In genomic region chr17:27925504-27925903, GRCm38 (mm10) we compare ENCODE assay signal across 13 mouse cellular contexts. TPM values are rescaled to one million over a fixed set of nuclear protein-coding genes. Genes with fewer than 3 reads are reported as not detected.
DNase-seq lines count a peak whose midpoint lies in the region; ATAC-seq and TF ChIP-seq lines count a peak whose summit lies in the region.
"Had no signal": no experiment of that assay in that cellular context is flagged by ENCODE, and none has a peak within 500 bp of the region (broad histone marks: within the 10 kb centered on the region; RNA-seq: fewer than 3 reads in every experiment).

No protein-coding gene starts in this region.

- WGBS in lung, embryonic 16.5 days: 45% methylated on average over 7 of the region's 7 CpGs

- H3K9me3 ChIP-seq in lung, embryonic 16.5 days (ENCODE audit: control insufficient read depth, low read length): no peaks in the 10 kb centered on the region
- H3K9me3 ChIP-seq: embryonic facial prominence, embryonic 12.5 days; forebrain, embryonic 12.5 days; hindbrain, embryonic 15.5 days had no signal

- no peak overlapping the region for H3K4me3 ChIP-seq in layer of hippocampus, adult 2 months
- no peak overlapping the region for H3K4me3 ChIP-seq in lung, embryonic 16.5 days (ENCODE audit: low read length)
- no peak overlapping the region for H3K4me3 ChIP-seq in left cerebral cortex, adult 2 months
- H3K4me3 ChIP-seq: embryonic facial prominence, embryonic 12.5 days; forebrain, embryonic 12.5 days; hindbrain, embryonic 15.5 days had no signal

- peak; percentile 49 for TF ChIP-seq CTCF in layer of hippocampus, adult 2 months (conservative IDR thresholded peaks at IDR 0.05)
- no peak; the same call in none of the 2 replicates for TF ChIP-seq CTCF in left cerebral cortex, adult 2 months (IDR thresholded peaks at IDR 0.05)

- H3K27me3 ChIP-seq in lung, embryonic 16.5 days (ENCODE audit: control insufficient read depth, insufficient read depth, low read depth, low read length): no peaks in the 10 kb centered on the region
- H3K27me3 ChIP-seq: embryonic facial prominence, embryonic 12.5 days; forebrain, embryonic 12.5 days; hindbrain, embryonic 15.5 days had no signal

- peaks cover 51% of the 10 kb centered on the region for H3K4me1 ChIP-seq in lung, embryonic 16.5 days (replicated peaks; ENCODE audit: control insufficient read depth, insufficient read depth, low read length)
- H3K4me1 ChIP-seq: embryonic facial prominence, embryonic 12.5 days had no signal

- ATAC-seq in granulocyte monocyte progenitor cell, adult 5-6 weeks (replicated peaks; ENCODE audit: poor library complexity, severe bottlenecking): peak; percentile 98
- ATAC-seq in lung, embryonic 16.5 days (ENCODE audit: low read depth): peak; percentile 75
- peak; percentile 90 for ATAC-seq in neutrophil, adult 5-6 weeks (ENCODE audit: extremely low read depth, insufficient number of reproducible peaks, low FRiP score, poor library complexity, severe bottlenecking)
- ATAC-seq: midbrain, embryonic 16.5 days had no signal

- no peak overlapping the region for H3K9ac ChIP-seq in lung, embryonic 16.5 days (ENCODE audit: low read length)
- H3K9ac ChIP-seq: embryonic facial prominence, embryonic 12.5 days; forebrain, embryonic 12.5 days; hindbrain, embryonic 15.5 days had no signal

- no peak overlapping the region for H3K27ac ChIP-seq in layer of hippocampus, adult 2 months
- H3K27ac ChIP-seq in lung, embryonic 16.5 days (ENCODE audit: low read length): peak overlapping the region; percentile 82
- H3K27ac ChIP-seq in left cerebral cortex, adult 2 months: no peak overlapping the region
- H3K27ac ChIP-seq: embryonic facial prominence, embryonic 12.5 days; forebrain, embryonic 12.5 days; hindbrain, embryonic 15.5 days had no signal

- no peak for DNase-seq in layer of hippocampus, adult 2 months (ENCODE audit: low spot score in 2 of 2)
- no peak for DNase-seq in layer of hippocampus, postnatal 36 days
- no peak for DNase-seq in adrenal gland, postnatal 36 days
- DNase-seq in left cerebral cortex, adult 2 months (ENCODE audit: extremely low spot score in 1 of 2, low spot score in 2 of 2): no peak
- no peak for DNase-seq in layer of hippocampus, postnatal 10 days (ENCODE audit: low spot score in 2 of 2)
- DNase-seq: adrenal gland, adult 8-10 months had no signal

- no peak overlapping the region for H3K4me2 ChIP-seq in lung, embryonic 16.5 days (ENCODE audit: low read depth, low read length)
- H3K4me2 ChIP-seq: embryonic facial prominence, embryonic 12.5 days; forebrain, embryonic 12.5 days; hindbrain, embryonic 15.5 days had no signal

- no peaks in the 10 kb centered on the region for H3K36me3 ChIP-seq in lung, embryonic 16.5 days (ENCODE audit: control insufficient read depth, insufficient read depth, low read length)
- H3K36me3 ChIP-seq: embryonic facial prominence, embryonic 12.5 days; forebrain, embryonic 12.5 days; hindbrain, embryonic 15.5 days had no signal

- intact Hi-C loops in left cerebral cortex, adult 2 months (cut with DNase I): no loop called here

RNA-seq across cellular contexts. Expression of gene Taf11, which starts 15.9 kb away (rescaled TPM):
- 10 to 100 TPM; 41.3 to 45.0 TPM for total RNA-seq in layer of hippocampus, adult 2 months (2021)
- total RNA-seq in layer of hippocampus, postnatal 36 days (2021): 10 to 100 TPM; 34.6 to 37.4 TPM
- 39.9 and 46.9 TPM in 2 replicates for total RNA-seq in granulocyte monocyte progenitor cell, adult 5-6 weeks (2014; fragmentation: Nextera tagmentation)
- 35.7 and 44.0 TPM in 2 replicates for total RNA-seq in granulocyte monocyte progenitor cell, adult 5-6 weeks (2017)
- 62.1 and 67.1 TPM in 2 replicates for polyA plus RNA-seq in lung, embryonic 16.5 days (2015; fragmentation: Nextera tagmentation; extraction: Ambion mirVana)
- total RNA-seq in neutrophil, adult 5-6 weeks (2017): 20.4 and 52.5 TPM in 2 replicates
- total RNA-seq in adrenal gland, postnatal 36 days (2021): 10 to 100 TPM; 29.5 to 31.4 TPM
- 10 to 100 TPM; 45.6 to 51.1 TPM for total RNA-seq in left cerebral cortex, adult 2 months (2021)
- total RNA-seq in layer of hippocampus, postnatal 10 days (2021): 10 to 100 TPM; 31.0 to 31.1 TPM

RNA-seq across cellular contexts. Expression of gene Anks1, which starts 16.4 kb away (rescaled TPM):
- 10 to 100 TPM; 35.6 to 42.0 TPM for total RNA-seq in layer of hippocampus, adult 2 months (2021)
- total RNA-seq in layer of hippocampus, postnatal 36 days (2021): 10 to 100 TPM; 39.9 to 40.4 TPM
- total RNA-seq in granulocyte monocyte progenitor cell, adult 5-6 weeks (2014; fragmentation: Nextera tagmentation): 49.0 and 66.4 TPM in 2 replicates
- 31.9 and 34.9 TPM in 2 replicates for total RNA-seq in granulocyte monocyte progenitor cell, adult 5-6 weeks (2017)
- polyA plus RNA-seq in lung, embryonic 16.5 days (2015; fragmentation: Nextera tagmentation; extraction: Ambion mirVana): 18.1 and 20.2 TPM in 2 replicates
- 30.6 and 31.7 TPM in 2 replicates for total RNA-seq in neutrophil, adult 5-6 weeks (2017)
- 10 to 100 TPM; 22.3 to 27.7 TPM for total RNA-seq in adrenal gland, postnatal 36 days (2021)
- 10 to 100 TPM; 36.6 to 54.9 TPM for total RNA-seq in left cerebral cortex, adult 2 months (2021)
- total RNA-seq in layer of hippocampus, postnatal 10 days (2021): 10 to 100 TPM; 40.2 to 46.0 TPM
